Mouse (Mus musculus) heart, postnatal 0 days (tissue): ENCODE results near the gene Pcdh9. TPM values are rescaled to one million over a fixed set of nuclear protein-coding genes. Genes with fewer than 3 reads are reported as not detected.

Experiments
- ATAC-seq: fragments of 200-750 bp; cut with Nextera tagmentation; 2 replicates; pipeline ENCODE4 v1.8.0; 2017; ENCODE audit warnings: low read depth, moderate number of reproducible peaks, moderate library complexity; ENCODE audit not compliant: insufficient read depth
- DNase-seq: peaks from one replicate; pipeline ENCODE4 v3.0.0-alpha.2; 2016; ENCODE audit warnings: low spot score
- H3K27ac ChIP-seq: fragments of 300-500 bp; sonication (generic); 2 replicates; pipeline ENCODE4 v1.5.1; 2014; ENCODE audit warnings: low read depth, mild to moderate bottlenecking
- H3K27me3 ChIP-seq: fragments of 300-500 bp; sonication (generic); 2 replicates; pipeline ENCODE4 v1.6.1; 2014; ENCODE audit warnings: low read length, mixed read lengths; ENCODE audit not compliant: control insufficient read depth, insufficient read depth
- H3K36me3 ChIP-seq: fragments of 300-500 bp; sonication (generic); replicated peaks from 2 replicates; pipeline ENCODE4 v1.6.1; 2014; ENCODE audit warnings: low read length, mixed read lengths; ENCODE audit not compliant: control insufficient read depth, insufficient read depth
- H3K4me1 ChIP-seq: fragments of 300-500 bp; sonication (generic); 2 replicates; pipeline ENCODE4 v1.6.1; 2014; ENCODE audit warnings: antibody characterized with exemption; ENCODE audit not compliant: control insufficient read depth, insufficient read depth
- H3K4me2 ChIP-seq: fragments of 300-500 bp; sonication (generic); 2 replicates; pipeline ENCODE4 v1.6.1; 2014; ENCODE audit warnings: low read depth, mild to moderate bottlenecking, low read length, moderate library complexity
- H3K4me3 ChIP-seq: fragments of 300-500 bp; sonication (generic); 2 replicates; pipeline ENCODE4 v1.5.1; 2014; ENCODE audit warnings: low read depth, low read length
- H3K9ac ChIP-seq: fragments of 300-500 bp; sonication (generic); replicated peaks from 2 replicates; pipeline ENCODE4 v1.6.1; 2014; ENCODE audit warnings: low read depth, low read length, mixed read lengths
- H3K9me3 ChIP-seq: fragments of 300-500 bp; sonication (generic); replicated peaks from 2 replicates; pipeline ENCODE4 v1.6.1; 2016; ENCODE audit warnings: low read length; ENCODE audit not compliant: control insufficient read depth
- CTCF ChIP-seq: IDR thresholded peaks from 2 replicates; pipeline ENCODE4 v1.5.1; 2016; ENCODE audit warnings: antibody characterized with exemption, control low read depth, low read depth
- EP300 ChIP-seq: IDR thresholded peaks from 2 replicates; pipeline ENCODE4 v1.6.1; 2016; ENCODE audit warnings: antibody characterized with exemption, low read depth
- WGBS: fragments of 180-500 bp; shearing (Covaris S2); extraction: QIAGEN DNeasy Blood & Tissue Kit; methylation state at CpG from one replicate; pipeline ENCODE4 v1.1.7; 2014; 5-methylcytosine and 5-hydroxymethylcytosine counted together
- polyA plus RNA-seq: library from polyadenylated mRNA; unstranded; fragments of >200 nt; fragmentation: Nextera tagmentation; extraction: Ambion mirVana; gene quantifications from 2 replicates; pipeline ENCODE4 v1.2.1, GENCODE M21; 2015
- total RNA-seq: library from RNA; depleted of rRNA; stranded (reverse); fragments of >200 nt; gene quantifications from 2 replicates; pipeline ENCODE4 v1.2.3, GENCODE M21; 2014; ENCODE audit warnings: low replicate concordance

Pcdh9 gene
- total and polyA plus RNA-seq, 2 experiments from 2014 or later = 0.88 to 2.6 TPM

DNA sequence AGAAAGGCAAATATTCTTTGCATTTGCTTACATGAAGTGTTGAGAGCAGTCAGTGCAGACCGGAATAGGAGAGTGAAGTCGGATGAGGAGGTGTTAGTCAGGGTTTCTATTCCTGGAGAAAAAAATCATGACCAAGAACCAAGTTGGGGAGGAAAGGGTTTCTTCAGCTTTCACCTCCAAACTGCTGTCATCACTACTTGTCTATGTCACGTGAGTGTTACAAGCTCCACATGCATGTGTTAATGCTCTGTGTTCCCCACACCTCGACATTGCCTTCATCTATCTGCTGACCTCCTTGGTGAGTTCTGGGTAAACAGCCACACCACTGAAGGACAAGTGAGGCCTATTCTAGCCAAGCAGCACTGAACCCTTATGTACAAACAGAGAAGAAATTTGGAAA, 797.7 kb downstream of the Pcdh9 start:
- Histone ChIP-seq H3K4me1 (peaks cover 9% of the 10 kb centered on the region), H3K9me3 (no peaks in the 10 kb centered on the region), H3K4me3 (no peak overlapping the region), H3K27me3 (no peaks in the 10 kb centered on the region), H3K4me2 (no peak overlapping the region), H3K27ac (no peak overlapping the region), H3K36me3 (no peaks in the 10 kb centered on the region), H3K9ac (no peak overlapping the region)
- 18% methylated on average over 4 of the region's 4 CpGs for WGBS
- peak; percentile 86 for ATAC-seq
- no peak for TF ChIP-seq EP300
- no peak for TF ChIP-seq CTCF
- DNase-seq = peak; percentile 55

DNA sequence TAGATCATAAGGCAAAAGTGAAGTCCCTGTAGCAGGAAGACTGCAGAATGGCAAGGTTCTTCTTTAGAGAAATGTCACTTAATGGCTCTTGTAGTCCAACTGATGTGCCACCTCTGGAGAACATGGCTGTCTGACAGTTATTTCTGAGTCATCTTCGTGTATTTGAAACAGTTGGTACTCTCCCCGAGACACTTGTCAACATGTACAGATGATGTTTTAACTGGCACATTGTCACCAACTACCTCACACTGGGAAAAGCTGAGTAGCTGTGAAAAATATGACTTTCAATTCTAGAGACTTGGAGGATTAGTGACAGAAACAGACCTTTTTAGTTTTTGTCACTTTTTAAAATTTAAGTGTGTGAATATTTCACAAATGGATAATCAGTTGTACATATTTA, 804.8 kb downstream of the Pcdh9 start:
- DNase-seq = no peak
- no peak overlapping the region for H3K4me3 ChIP-seq
- no peaks in the 10 kb centered on the region for H3K4me1 ChIP-seq
- H3K27ac ChIP-seq = no peak overlapping the region
- no peak overlapping the region for H3K4me2 ChIP-seq
- no peaks in the 10 kb centered on the region for H3K9me3 ChIP-seq
- no peak for ATAC-seq
- H3K9ac ChIP-seq = no peak overlapping the region
- no peaks in the 10 kb centered on the region for H3K36me3 ChIP-seq
- 42% methylated on average over 2 of the region's 2 CpGs for WGBS
- no peaks in the 10 kb centered on the region for H3K27me3 ChIP-seq
- TF ChIP-seq EP300 (no peak), CTCF (no peak)

DNA sequence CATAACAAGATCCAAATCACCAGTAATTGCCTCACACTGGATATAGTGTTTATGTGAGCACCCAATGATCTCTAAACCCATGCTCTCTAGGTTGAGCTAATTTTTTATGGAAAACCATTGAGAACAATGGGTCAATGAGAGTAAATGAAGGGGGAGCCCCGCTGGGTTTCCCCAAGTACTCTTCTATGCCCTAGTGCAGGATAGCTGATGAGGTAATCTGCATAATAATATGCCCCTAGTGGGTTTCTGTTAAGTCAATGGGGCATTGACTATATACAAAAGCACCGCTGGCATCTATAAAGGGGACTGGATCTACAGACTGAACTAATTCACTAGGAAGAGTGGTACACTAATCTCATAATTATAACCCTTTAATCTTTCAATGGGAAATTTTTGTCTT, 807.3 kb downstream of the Pcdh9 start:
- 47% methylated on average over 2 of the region's 2 CpGs for WGBS
- no peaks in the 10 kb centered on the region for H3K4me1 ChIP-seq

DNA sequence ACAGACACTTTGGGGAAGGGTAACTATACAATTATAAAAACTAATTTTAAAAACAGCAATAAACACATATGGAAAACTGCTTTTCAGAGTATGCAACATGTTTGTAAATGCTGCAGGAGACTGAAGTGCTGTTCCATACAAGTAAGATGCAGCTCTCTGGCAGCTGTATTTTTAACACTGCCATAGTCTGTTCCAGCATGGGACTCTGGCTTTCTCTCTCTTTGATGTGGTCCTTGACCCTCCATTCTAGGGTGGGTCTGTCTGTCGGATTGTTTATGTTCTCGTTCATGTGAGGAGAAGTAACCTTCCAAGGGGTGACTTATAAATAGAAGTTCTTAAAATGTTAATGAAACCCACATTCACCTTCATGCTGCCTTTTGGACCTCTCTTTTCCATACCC, 809.6 kb downstream of the Pcdh9 start:
- DNase-seq = no peak
- no peaks in the 10 kb centered on the region for H3K27me3 ChIP-seq
- no peak overlapping the region for H3K9ac ChIP-seq
- H3K27ac ChIP-seq = no peak overlapping the region
- ATAC-seq = no peak
- TF ChIP-seq CTCF (no peak), EP300 (no peak)
- WGBS = 18% methylated on average over 2 of the region's 2 CpGs
- no peak overlapping the region for H3K4me2 ChIP-seq
- H3K4me1 ChIP-seq = no peaks in the 10 kb centered on the region
- no peak overlapping the region for H3K4me3 ChIP-seq
- H3K36me3 ChIP-seq = no peaks in the 10 kb centered on the region
- no peaks in the 10 kb centered on the region for H3K9me3 ChIP-seq

More for the DNA sequence above, 807.3 kb downstream of the Pcdh9 start:
- H3K36me3 ChIP-seq = no peaks in the 10 kb centered on the region
- H3K9me3 ChIP-seq = no peaks in the 10 kb centered on the region
- no peak overlapping the region for H3K9ac ChIP-seq
- ATAC-seq (no peak), DNase-seq (no peak)
- no peak overlapping the region for H3K4me2 ChIP-seq
- H3K4me3 ChIP-seq = no peak overlapping the region
- H3K27ac ChIP-seq = no peak overlapping the region
- H3K27me3 ChIP-seq = no peaks in the 10 kb centered on the region
- TF ChIP-seq EP300 (no peak), CTCF (no peak)

DNA sequence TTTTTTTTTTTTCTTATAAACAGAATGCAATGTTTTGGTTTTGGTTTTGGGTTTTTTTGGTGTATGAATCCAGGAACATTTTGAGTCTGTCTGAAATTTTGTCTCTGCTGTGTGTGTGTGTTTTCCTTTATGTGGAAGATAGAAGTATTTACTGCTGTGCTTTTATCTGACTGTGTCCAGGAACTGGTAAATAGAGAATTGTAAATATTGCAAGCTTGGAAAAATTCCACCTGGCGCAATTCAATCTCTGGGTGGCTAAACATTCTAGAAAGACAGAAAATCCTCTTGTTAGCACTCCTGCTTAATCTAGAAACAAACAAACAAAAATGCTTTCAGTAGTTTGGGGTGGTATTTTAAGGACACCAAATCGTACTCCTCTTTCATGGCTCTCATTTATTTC, 814.7 kb downstream of the Pcdh9 start:
- no peaks in the 10 kb centered on the region for H3K4me1 ChIP-seq
- TF ChIP-seq CTCF (no peak), EP300 (no peak)
- H3K9ac ChIP-seq = no peak overlapping the region
- H3K4me3 ChIP-seq = no peak overlapping the region
- H3K27me3 ChIP-seq = no peaks in the 10 kb centered on the region
- 62% methylated on average over 2 of the region's 2 CpGs for WGBS
- H3K27ac ChIP-seq = no peak overlapping the region
- no peaks in the 10 kb centered on the region for H3K9me3 ChIP-seq
- H3K4me2 ChIP-seq = no peak overlapping the region
- no peaks in the 10 kb centered on the region for H3K36me3 ChIP-seq
- ATAC-seq (no peak), DNase-seq (no peak)

DNA sequence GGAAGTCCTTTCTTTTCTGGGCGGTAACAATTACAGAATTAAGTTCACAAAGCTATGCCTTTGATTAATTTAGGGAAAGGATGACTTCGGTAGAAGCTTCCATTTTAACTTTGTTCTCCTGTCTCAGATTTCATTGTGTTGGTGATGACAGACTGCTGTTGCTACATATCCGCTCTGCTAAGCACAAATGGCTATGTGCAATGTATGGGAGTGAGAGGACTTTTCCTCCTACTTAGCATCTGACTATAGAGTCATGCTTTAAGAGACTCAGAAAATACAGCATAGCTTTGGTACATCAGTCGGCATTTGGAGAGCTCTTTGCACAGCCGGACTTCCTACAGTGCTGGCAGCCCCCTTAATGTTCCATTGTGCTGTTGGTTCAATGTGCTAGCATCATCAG, 818.1 kb downstream of the Pcdh9 start:
- Histone ChIP-seq H3K4me2 (no peak overlapping the region), H3K4me3 (no peak overlapping the region), H3K4me1 (no peaks in the 10 kb centered on the region), H3K9me3 (no peaks in the 10 kb centered on the region), H3K27me3 (no peaks in the 10 kb centered on the region), H3K9ac (no peak overlapping the region), H3K27ac (no peak overlapping the region), H3K36me3 (no peaks in the 10 kb centered on the region)
- DNase-seq (no peak), ATAC-seq (no peak)
- TF ChIP-seq EP300 (no peak), CTCF (no peak)
- 76% methylated on average over 5 of the region's 5 CpGs for WGBS
